Mouse (Mus musculus) thymus, adult 2 months (tissue): Measurements from ENCODE around the gene Cdk13. TPM values are rescaled to one million over a fixed set of nuclear protein-coding genes. Genes with fewer than 3 reads are reported as not detected.
A peak's percentile ranks its signal among the peaks of the same experiment; 100 is the strongest.

Source experiments
- DNase-seq: peaks from one replicate; pipeline ENCODE4 v3.0.0; 2021
- H3K27ac ChIP-seq: fragments of 200-500 bp; 2 replicates; pipeline ENCODE4 v1.5.1; 2012; ENCODE audit warnings: low read length, control low read depth; ENCODE audit not compliant: control insufficient read depth, insufficient read depth
- H3K27me3 ChIP-seq: fragments of 200-500 bp; 2 replicates; pipeline ENCODE4 v1.6.1; 2012; ENCODE audit warnings: mild to moderate bottlenecking, low read length, moderate library complexity, mixed read lengths; ENCODE audit not compliant: control insufficient read depth, insufficient read depth
- H3K36me3 ChIP-seq: fragments of 200-500 bp; 2 replicates; pipeline ENCODE4 v1.6.1; 2012; ENCODE audit warnings: mild to moderate bottlenecking, low read length, moderate library complexity; ENCODE audit not compliant: control insufficient read depth, insufficient read depth
- H3K4me1 ChIP-seq: fragments of 200-500 bp; replicated peaks from 2 replicates; pipeline ENCODE4 v1.6.1; 2012; ENCODE audit warnings: low read length; ENCODE audit not compliant: control insufficient read depth, insufficient read depth
- H3K4me3 ChIP-seq: fragments of 200-500 bp; 2 replicates; pipeline ENCODE4 v1.5.1; 2012; ENCODE audit warnings: mild to moderate bottlenecking, low read length, control low read depth, moderate library complexity; ENCODE audit not compliant: control insufficient read depth, insufficient read depth
- CTCF ChIP-seq: fragments of 200-500 bp; IDR thresholded peaks from 2 replicates; pipeline ENCODE4 v1.5.1; 2012; ENCODE audit warnings: mild to moderate bottlenecking, control low read depth, low read length, moderate library complexity, borderline replicate concordance; ENCODE audit not compliant: control insufficient read depth, poor library complexity, insufficient read depth; ENCODE audit errors: extremely low read depth
- POLR2A ChIP-seq: fragments of 200-500 bp; IDR thresholded peaks from 2 replicates; pipeline ENCODE4 v1.6.1; 2012; ENCODE audit warnings: mild to moderate bottlenecking, low read length, control low read depth, moderate library complexity; ENCODE audit not compliant: control insufficient read depth, poor library complexity, insufficient read depth; ENCODE audit errors: extremely low read depth
- WGBS: fragments of 180-500 bp; shearing (Covaris S2); methylation state at CpG from one replicate; pipeline ENCODE4 v1.1.7; 2018; 5-methylcytosine and 5-hydroxymethylcytosine counted together
- polyA plus RNA-seq: library from polyadenylated mRNA; depleted of rRNA; stranded (reverse); fragments of >200 nt; gene quantifications from 2 replicates; pipeline ENCODE4 v1.2.3, GENCODE M21; 2012; rRNA removed

Gene Cdk13
- polyA plus RNA-seq, result 90.7 and 116 TPM in 2 replicates

GRCm38 (mm10) chr13:17804909-17805613 is at the start of gene Cdk13:
Gene Cdk13, minus strand, starts transcription at chr13:17805097.
- Histone ChIP-seq H3K4me3 (peak within 1 kb of the TSS; percentile 98), H3K27ac (peak within 1 kb of the TSS; percentile 91), H3K4me1 (no peaks in the 10 kb centered on the region), H3K36me3 (no peaks in the 10 kb centered on the region; the same call in 1 of the 2 replicates), H3K27me3 (no peaks in the 10 kb centered on the region)
- under 1% methylated on average over 110 of the region's 110 CpGs for WGBS
- TF ChIP-seq CTCF, result 0 out of 2 replicates have a peak, but pooled peaks have one; percentile 46
- peak; percentile 93 for TF ChIP-seq POLR2A
- DNase-seq, result peak; percentile 98

DNA sequence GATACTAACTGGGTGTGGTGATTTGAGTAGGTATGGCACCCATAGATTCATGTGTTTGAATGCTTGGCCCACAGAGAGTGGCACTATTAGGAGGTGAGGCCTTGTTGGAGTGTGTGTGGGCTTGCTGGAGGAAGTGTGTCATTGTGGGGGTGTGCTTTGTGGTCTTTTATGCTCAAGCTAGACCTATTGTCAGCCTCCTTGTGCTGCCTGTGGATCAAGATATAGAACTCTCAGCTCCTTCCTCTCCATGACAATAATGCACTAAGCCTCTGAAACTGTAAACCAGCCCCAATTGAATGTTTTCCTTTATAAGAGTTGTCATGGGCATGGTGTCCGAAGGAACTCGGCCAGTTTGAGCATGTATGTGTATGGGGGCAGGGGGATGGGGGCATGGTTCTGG is 38.4 kb upstream of the Cdk13 start:
- H3K4me3 ChIP-seq, result no peak overlapping the region
- no peaks in the 10 kb centered on the region for H3K4me1 ChIP-seq
- no peaks in the 10 kb centered on the region for H3K27me3 ChIP-seq
- WGBS, result 92% methylated on average over 2 of the region's 2 CpGs
- TF ChIP-seq POLR2A (no peak), CTCF (no peak)
- no peak overlapping the region for H3K27ac ChIP-seq
- DNase-seq, result no peak
- no peaks in the 10 kb centered on the region for H3K36me3 ChIP-seq

GRCm38 (mm10) chr13:17842756-17843155 is 37.9 kb upstream of the Cdk13 start:
- Histone ChIP-seq H3K27me3 (no peaks in the 10 kb centered on the region), H3K27ac (no peak overlapping the region), H3K4me1 (no peaks in the 10 kb centered on the region), H3K4me3 (no peak overlapping the region), H3K36me3 (no peaks in the 10 kb centered on the region)
- TF ChIP-seq POLR2A, result no peak
- TF ChIP-seq CTCF, result no peak
- 87% methylated on average over 4 of the region's 4 CpGs for WGBS
- DNase-seq, result no peak

- no peaks in the 10 kb centered on the region for H3K27me3 ChIP-seq
- H3K36me3 ChIP-seq, result no peaks in the 10 kb centered on the region
- DNase-seq, result no peak
- WGBS, result 93% methylated on average over 5 of the region's 5 CpGs
- no peaks in the 10 kb centered on the region for H3K4me1 ChIP-seq
- TF ChIP-seq POLR2A (no peak), CTCF (no peak)
- H3K27ac ChIP-seq, result no peak overlapping the region
- H3K4me3 ChIP-seq, result no peak overlapping the region
These were observed 34.2 kb upstream of the Cdk13 start for GRCm38 (mm10) chr13:17839137-17839536.

- H3K27me3 ChIP-seq, result no peaks in the 10 kb centered on the region
- no peaks in the 10 kb centered on the region for H3K36me3 ChIP-seq
- H3K4me1 ChIP-seq, result no peaks in the 10 kb centered on the region
- H3K27ac ChIP-seq, result no peak overlapping the region
- TF ChIP-seq POLR2A, result no peak
- TF ChIP-seq CTCF, result no peak
- peak; percentile 38 for DNase-seq
- WGBS, result 45% methylated on average over 4 of the region's 4 CpGs
- H3K4me3 ChIP-seq, result no peak overlapping the region
These were observed 33.6 kb upstream of the Cdk13 start for GRCm38 (mm10) chr13:17838484-17838851.

- DNase-seq, result peak; percentile 11
- Histone ChIP-seq H3K36me3 (no peaks in the 10 kb centered on the region), H3K4me1 (no peaks in the 10 kb centered on the region), H3K27ac (no peak overlapping the region), H3K4me3 (no peak overlapping the region), H3K27me3 (no peaks in the 10 kb centered on the region)
- TF ChIP-seq CTCF (no peak), POLR2A (no peak)
- 67% methylated on average over 16 of the region's 16 CpGs for WGBS
These were observed 33.0 kb upstream of the Cdk13 start for GRCm38 (mm10) chr13:17837610-17838483.
